Mouse (Mus musculus): ENCODE measurements at regions not wholly inside any gene's neighbourhood (a gene's known extent, or its start where the extent isn't known, plus 50 kb on each side); places are given as distances from the start of the nearest gene placed in this dataset. TPM values are rescaled to one million over a fixed set of nuclear protein-coding genes. Genes with fewer than 3 reads are reported as not detected.

DNA sequence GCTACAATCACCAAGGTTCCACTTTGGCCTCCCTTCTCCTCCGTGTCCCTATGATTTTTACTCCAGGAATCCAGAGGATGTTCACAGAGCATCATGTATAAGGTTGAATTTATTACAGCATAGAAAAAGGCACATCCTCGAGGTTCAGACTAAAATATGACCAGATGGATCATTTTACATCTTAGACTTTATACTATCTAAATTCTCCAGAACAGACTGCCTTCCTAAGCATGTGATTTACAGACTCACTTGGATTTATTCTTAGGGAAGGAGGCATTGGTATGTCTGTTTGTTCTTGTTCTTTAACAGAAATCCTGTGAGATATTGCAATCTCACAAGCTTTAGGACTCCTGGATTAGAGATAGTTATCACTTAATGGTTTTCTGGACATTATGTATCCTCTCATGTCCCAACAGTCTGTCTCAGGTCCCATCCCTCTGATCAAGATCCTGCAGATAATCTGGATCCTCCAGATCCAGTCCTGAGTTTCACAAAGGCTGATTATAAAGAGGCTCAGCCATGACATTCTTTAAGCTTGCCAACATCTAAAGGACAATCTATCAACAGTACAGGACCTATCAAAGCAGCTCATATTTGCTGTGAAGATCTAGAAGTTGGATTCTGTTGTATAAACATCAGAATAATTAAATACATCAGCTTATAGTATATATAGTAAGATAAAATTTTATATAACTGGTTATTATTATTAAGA lies 75.2 kb upstream of the Dcn start:
- no peaks in the 10 kb centered on the region for H3K4me1 ChIP-seq
- no peaks in the 10 kb centered on the region for H3K27me3 ChIP-seq (replicated peaks)
- H3K9me3 ChIP-seq = no peaks in the 10 kb centered on the region
- H3K9ac ChIP-seq = no peak overlapping the region
- H3K27ac ChIP-seq = no peak overlapping the region
- H3K4me3 ChIP-seq = no peak overlapping the region
- WGBS = 56% methylated on average over 2 of the region's 2 CpGs
- no peaks in the 10 kb centered on the region for H3K36me3 ChIP-seq
- no peak for ATAC-seq (ENCODE audit: low FRiP score, low read depth)
- H3K4me2 ChIP-seq (replicated peaks) = no peak overlapping the region

DNA sequence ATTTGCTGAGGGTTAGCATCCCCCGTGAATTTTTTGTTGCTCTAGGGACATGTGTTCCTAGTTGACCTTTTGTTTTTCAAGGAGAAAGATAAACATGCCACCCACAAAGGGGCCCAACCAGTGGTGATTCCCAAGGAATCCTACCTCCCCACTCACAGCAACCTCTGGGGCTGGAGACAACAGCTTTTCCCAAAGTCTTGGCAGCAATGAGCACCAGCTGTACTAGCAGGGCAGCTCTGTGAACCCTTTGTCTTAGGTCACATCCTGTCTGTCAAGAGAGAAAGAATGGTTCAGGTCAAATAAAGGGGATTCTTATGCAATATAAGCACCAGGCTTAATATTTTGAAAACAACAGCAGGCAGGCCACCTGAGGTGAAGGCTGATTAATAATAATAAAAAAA lies 70.2 kb upstream of the Dcn start:
- H3K4me2 ChIP-seq (replicated peaks) = no peak overlapping the region
- no peaks in the 10 kb centered on the region for H3K4me1 ChIP-seq
- H3K9me3 ChIP-seq = no peaks in the 10 kb centered on the region
- H3K27ac ChIP-seq = no peak overlapping the region
- WGBS = 41% methylated on average over 1 of the region's 1 CpGs
- no peak for ATAC-seq (ENCODE audit: low FRiP score, low read depth)
- H3K4me3 ChIP-seq = no peak overlapping the region
- H3K9ac ChIP-seq = no peak overlapping the region
- H3K27me3 ChIP-seq (replicated peaks) = no peaks in the 10 kb centered on the region
- no peaks in the 10 kb centered on the region for H3K36me3 ChIP-seq

DNA sequence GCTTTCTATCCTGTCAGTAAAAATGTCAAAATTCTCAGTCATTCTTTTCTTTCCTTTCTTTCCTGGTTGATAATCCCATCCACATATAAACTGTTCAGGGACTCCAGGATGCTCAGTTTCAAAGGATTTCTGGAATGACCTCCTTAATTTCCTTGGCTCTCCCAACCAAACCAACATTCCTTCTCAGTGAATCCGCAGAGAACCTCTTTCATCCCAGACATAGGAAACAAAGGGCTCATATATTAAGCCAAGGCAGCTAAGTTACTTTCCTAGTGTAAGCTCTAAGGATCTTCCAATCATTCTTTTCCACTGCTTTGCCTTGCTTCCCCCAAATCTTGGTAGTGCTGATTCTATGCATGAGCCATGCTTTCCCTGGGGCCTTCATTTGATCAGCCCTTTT lies 69.5 kb upstream of the Dcn start:
- Histone ChIP-seq H3K4me3 (no peak overlapping the region), H3K27me3 (replicated peaks) (no peaks in the 10 kb centered on the region), H3K4me2 (replicated peaks) (no peak overlapping the region), H3K9ac (no peak overlapping the region), H3K9me3 (no peaks in the 10 kb centered on the region), H3K4me1 (no peaks in the 10 kb centered on the region), H3K36me3 (no peaks in the 10 kb centered on the region), H3K27ac (no peak overlapping the region)
- ATAC-seq (ENCODE audit: low FRiP score, low read depth) = no peak
- WGBS = 72% methylated on average over 1 of the region's 1 CpGs

DNA sequence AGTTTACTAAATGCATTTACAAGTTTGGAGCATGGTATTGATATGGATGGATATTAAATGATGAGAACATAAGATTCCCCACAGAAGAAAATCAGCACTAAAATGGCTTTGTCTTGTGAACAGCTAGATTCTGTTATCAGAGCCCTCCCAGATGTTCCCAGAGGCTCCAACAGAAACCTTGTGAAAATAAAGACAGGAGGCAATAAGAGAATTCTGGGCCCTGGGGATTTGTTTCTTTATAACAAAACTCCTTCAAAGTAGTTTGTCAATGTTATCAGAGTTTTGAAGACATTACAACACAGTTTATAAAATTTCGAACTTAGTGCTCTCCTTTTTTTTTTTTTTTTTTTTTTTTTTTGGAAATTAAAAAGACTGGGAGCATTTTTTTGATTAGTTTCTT lies 56.8 kb upstream of the Dcn start:
- Histone ChIP-seq H3K36me3 (no peaks in the 10 kb centered on the region), H3K9me3 (no peaks in the 10 kb centered on the region), H3K9ac (no peak overlapping the region), H3K4me2 (replicated peaks) (no peak overlapping the region), H3K4me1 (no peaks in the 10 kb centered on the region), H3K4me3 (no peak overlapping the region), H3K27ac (no peak overlapping the region), H3K27me3 (replicated peaks) (no peaks in the 10 kb centered on the region)
- ATAC-seq (ENCODE audit: low FRiP score, low read depth) = no peak
- WGBS = 70% methylated on average over 1 of the region's 1 CpGs

DNA sequence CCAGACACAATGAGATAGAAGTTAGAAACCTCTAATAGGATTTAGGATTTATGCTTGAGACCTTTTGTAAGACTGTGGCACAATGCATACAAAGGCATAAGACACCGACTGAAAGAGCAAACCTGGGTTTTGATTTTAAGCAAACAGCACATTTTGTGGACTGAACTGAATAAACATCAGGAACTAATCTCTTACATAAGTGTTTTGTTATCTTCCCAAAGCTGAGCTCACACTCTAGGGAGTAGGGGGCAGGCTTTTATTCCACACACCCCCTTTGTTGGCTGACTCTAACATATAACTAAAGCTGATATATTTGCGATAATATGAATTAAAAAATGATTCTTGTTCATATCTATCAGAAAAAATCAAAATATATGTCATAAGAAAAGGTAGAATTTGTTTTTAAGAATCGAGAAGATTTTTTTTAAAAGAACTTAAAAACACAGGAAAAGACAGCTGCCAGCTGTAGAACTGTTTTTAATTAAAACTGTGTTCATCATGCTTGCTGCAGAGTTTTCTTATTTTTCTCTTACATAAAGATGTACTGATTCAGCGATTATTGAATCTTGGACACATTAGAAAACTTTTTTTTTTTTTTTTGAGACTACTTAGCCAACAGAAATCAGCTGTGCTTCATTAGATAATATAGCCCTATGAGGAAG lies 56.2 kb upstream of the Dcn start:
- Histone ChIP-seq H3K9me3 (no peaks in the 10 kb centered on the region), H3K27me3 (replicated peaks) (no peaks in the 10 kb centered on the region), H3K9ac (no peak overlapping the region), H3K4me2 (replicated peaks) (no peak overlapping the region), H3K27ac (no peak overlapping the region), H3K4me3 (no peak overlapping the region), H3K4me1 (no peaks in the 10 kb centered on the region), H3K36me3 (no peaks in the 10 kb centered on the region)
- 72% methylated on average over 4 of the region's 4 CpGs for WGBS
- ATAC-seq (ENCODE audit: low FRiP score, low read depth) = no peak

Small RNA genes lying in the stretch of these regions (microRNA-seq; reads per million reads assigned to microRNA genes)
- gene Gm24587 (not detected), gene Mir3966 (not detected)
